Mouse (Mus musculus) bone marrow macrophage, adult 2 months (primary cell): Measurements from ENCODE around the gene Trappc3.

Experiments used
- CTCF ChIP-seq: IDR thresholded peaks from 2 replicates; pipeline ENCODE4 v1.5.1; 2012; ENCODE audit warnings: low read depth, mild to moderate bottlenecking, low read length, moderate library complexity
- POLR2A ChIP-seq: IDR thresholded peaks from 2 replicates; pipeline ENCODE4 v1.6.1; 2012; ENCODE audit warnings: mild to moderate bottlenecking, low read depth, low read length, borderline replicate concordance

DNA sequence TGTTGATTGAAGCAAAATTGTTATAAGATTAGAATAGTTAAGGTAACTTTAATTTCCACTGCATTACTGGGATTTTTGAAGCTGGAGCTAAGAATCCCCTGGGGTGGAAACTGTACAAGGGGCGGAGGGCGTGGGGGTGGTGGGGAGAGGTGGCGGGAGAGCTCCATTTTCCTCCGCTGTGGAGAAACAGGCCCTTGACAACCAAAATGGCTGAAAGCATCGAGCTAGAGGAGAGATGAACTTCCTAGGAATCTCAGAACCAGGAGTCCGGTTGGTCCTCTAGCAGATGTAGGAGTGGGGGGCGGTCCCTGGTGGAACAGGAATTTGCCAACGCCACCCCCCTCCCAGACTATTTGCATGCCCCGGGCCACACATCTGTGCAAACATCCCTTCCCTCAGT lies 19.6 kb downstream of the Trappc3 start:
- TF ChIP-seq POLR2A (no peak), CTCF (no peak)
